Mouse (Mus musculus): ENCODE results near the gene Tnr. TPM values are rescaled to one million over a fixed set of nuclear protein-coding genes. Genes with fewer than 3 reads are reported as not detected.
A peak's percentile ranks its signal among the peaks of the same experiment; 100 is the strongest.

The Tnr gene
- polyA plus RNA-seq, 1 experiment from 2014 or later = 0.09 TPM

- H3K27me3 ChIP-seq (ENCODE audit: control insufficient read depth, insufficient read depth, low read depth, low read length) = no peaks in the 10 kb centered on the region
- ATAC-seq (ENCODE audit: low read depth) = no peak
- H3K9ac ChIP-seq (ENCODE audit: low read length) = no peak overlapping the region
- no peak overlapping the region for H3K27ac ChIP-seq (ENCODE audit: low read length)
- H3K36me3 ChIP-seq (ENCODE audit: control insufficient read depth, insufficient read depth, low read length) = no peaks in the 10 kb centered on the region
- no peaks in the 10 kb centered on the region for H3K4me1 ChIP-seq (replicated peaks; ENCODE audit: control insufficient read depth, insufficient read depth, low read length)
- WGBS = 55% methylated on average over 4 of the region's 4 CpGs
- H3K4me3 ChIP-seq (ENCODE audit: low read length) = no peak overlapping the region
- H3K4me2 ChIP-seq (ENCODE audit: low read depth, low read length) = no peak overlapping the region
- no peaks in the 10 kb centered on the region for H3K9me3 ChIP-seq (ENCODE audit: control insufficient read depth, low read length)
Observed at GRCm38 (mm10) chr1:159833646-159834338, 310.2 kb downstream of the Tnr start.

GRCm38 (mm10) chr1:159835126-159835525, 311.6 kb downstream of the Tnr start:
- Histone ChIP-seq H3K4me2 (ENCODE audit: low read depth, low read length) (no peak overlapping the region), H3K9me3 (ENCODE audit: control insufficient read depth, low read length) (no peaks in the 10 kb centered on the region), H3K9ac (ENCODE audit: low read length) (no peak overlapping the region), H3K27me3 (ENCODE audit: control insufficient read depth, insufficient read depth, low read depth, low read length) (no peaks in the 10 kb centered on the region), H3K4me3 (ENCODE audit: low read length) (no peak overlapping the region), H3K4me1 (replicated peaks; ENCODE audit: control insufficient read depth, insufficient read depth, low read length) (no peaks in the 10 kb centered on the region), H3K36me3 (ENCODE audit: control insufficient read depth, insufficient read depth, low read length) (no peaks in the 10 kb centered on the region), H3K27ac (ENCODE audit: low read length) (no peak overlapping the region)
- WGBS = 15% methylated on average over 4 of the region's 4 CpGs
- no peak for ATAC-seq (ENCODE audit: low read depth)

GRCm38 (mm10) chr1:159840337-159840736, 316.8 kb downstream of the Tnr start:
- Histone ChIP-seq H3K27me3 (ENCODE audit: control insufficient read depth, insufficient read depth, low read depth, low read length) (no peaks in the 10 kb centered on the region), H3K27ac (ENCODE audit: low read length) (no peak overlapping the region), H3K4me1 (replicated peaks; ENCODE audit: control insufficient read depth, insufficient read depth, low read length) (no peaks in the 10 kb centered on the region), H3K9ac (ENCODE audit: low read length) (no peak overlapping the region), H3K4me2 (ENCODE audit: low read depth, low read length) (no peak overlapping the region), H3K4me3 (ENCODE audit: low read length) (no peak overlapping the region), H3K9me3 (ENCODE audit: control insufficient read depth, low read length) (no peaks in the 10 kb centered on the region), H3K36me3 (ENCODE audit: control insufficient read depth, insufficient read depth, low read length) (no peaks in the 10 kb centered on the region)
- WGBS = 47% methylated on average over 2 of the region's 2 CpGs
- no peak for ATAC-seq (ENCODE audit: low read depth)

GRCm38 (mm10) chr1:159842876-159843275, 319.3 kb downstream of the Tnr start:
- H3K4me1 ChIP-seq (replicated peaks; ENCODE audit: control insufficient read depth, insufficient read depth, low read length) = no peaks in the 10 kb centered on the region
- WGBS = 59% methylated on average over 5 of the region's 5 CpGs
- no peak overlapping the region for H3K27ac ChIP-seq (ENCODE audit: low read length)
- no peaks in the 10 kb centered on the region for H3K36me3 ChIP-seq (ENCODE audit: control insufficient read depth, insufficient read depth, low read length)
- ATAC-seq (ENCODE audit: low read depth) = no peak
- H3K27me3 ChIP-seq (ENCODE audit: control insufficient read depth, insufficient read depth, low read depth, low read length) = no peaks in the 10 kb centered on the region
- no peak overlapping the region for H3K9ac ChIP-seq (ENCODE audit: low read length)
- no peaks in the 10 kb centered on the region for H3K9me3 ChIP-seq (ENCODE audit: control insufficient read depth, low read length)
- no peak overlapping the region for H3K4me2 ChIP-seq (ENCODE audit: low read depth, low read length)
- no peak overlapping the region for H3K4me3 ChIP-seq (ENCODE audit: low read length)

- WGBS = 66% methylated on average over 11 of the region's 11 CpGs
- Histone ChIP-seq H3K9me3 (ENCODE audit: control insufficient read depth, low read length) (no peaks in the 10 kb centered on the region), H3K9ac (ENCODE audit: low read length) (no peak overlapping the region), H3K27me3 (ENCODE audit: control insufficient read depth, insufficient read depth, low read depth, low read length) (no peaks in the 10 kb centered on the region), H3K36me3 (ENCODE audit: control insufficient read depth, insufficient read depth, low read length) (no peaks in the 10 kb centered on the region), H3K27ac (ENCODE audit: low read length) (no peak overlapping the region), H3K4me3 (ENCODE audit: low read length) (no peak overlapping the region), H3K4me2 (ENCODE audit: low read depth, low read length) (no peak overlapping the region), H3K4me1 (replicated peaks; ENCODE audit: control insufficient read depth, insufficient read depth, low read length) (no peaks in the 10 kb centered on the region)
- ATAC-seq (ENCODE audit: low read depth) = peak; percentile 83
Observed at GRCm38 (mm10) chr1:159852088-159852487, 328.5 kb downstream of the Tnr start.

- Histone ChIP-seq H3K4me1 (replicated peaks; ENCODE audit: control insufficient read depth, insufficient read depth, low read length) (no peaks in the 10 kb centered on the region), H3K9ac (ENCODE audit: low read length) (no peak overlapping the region), H3K9me3 (ENCODE audit: control insufficient read depth, low read length) (no peaks in the 10 kb centered on the region), H3K36me3 (ENCODE audit: control insufficient read depth, insufficient read depth, low read length) (no peaks in the 10 kb centered on the region), H3K27me3 (ENCODE audit: control insufficient read depth, insufficient read depth, low read depth, low read length) (no peaks in the 10 kb centered on the region), H3K4me3 (ENCODE audit: low read length) (no peak overlapping the region), H3K4me2 (ENCODE audit: low read depth, low read length) (no peak overlapping the region), H3K27ac (ENCODE audit: low read length) (no peak overlapping the region)
- peak; percentile 81 for ATAC-seq (ENCODE audit: low read depth)
- 46% methylated on average over 1 of the region's 1 CpGs for WGBS
Observed at GRCm38 (mm10) chr1:159854261-159854660, 330.7 kb downstream of the Tnr start.

GRCm38 (mm10) chr1:159861782-159862474, 338.4 kb downstream of the Tnr start:
- no peak overlapping the region for H3K4me3 ChIP-seq (ENCODE audit: low read length)
- no peak for ATAC-seq (ENCODE audit: low read depth)
- 72% methylated on average over 3 of the region's 3 CpGs for WGBS
- no peaks in the 10 kb centered on the region for H3K4me1 ChIP-seq (replicated peaks; ENCODE audit: control insufficient read depth, insufficient read depth, low read length)
- no peak overlapping the region for H3K4me2 ChIP-seq (ENCODE audit: low read depth, low read length)
- no peak overlapping the region for H3K27ac ChIP-seq (ENCODE audit: low read length)
- no peak overlapping the region for H3K9ac ChIP-seq (ENCODE audit: low read length)
- no peaks in the 10 kb centered on the region for H3K9me3 ChIP-seq (ENCODE audit: control insufficient read depth, low read length)
- H3K36me3 ChIP-seq (ENCODE audit: control insufficient read depth, insufficient read depth, low read length) = no peaks in the 10 kb centered on the region
- H3K27me3 ChIP-seq (ENCODE audit: control insufficient read depth, insufficient read depth, low read depth, low read length) = no peaks in the 10 kb centered on the region

GRCm38 (mm10) chr1:159865696-159866095, 342.1 kb downstream of the Tnr start:
- H3K9ac ChIP-seq (ENCODE audit: low read length) = no peak overlapping the region
- H3K4me3 ChIP-seq (ENCODE audit: low read length) = no peak overlapping the region
- no peak for ATAC-seq (ENCODE audit: low read depth)
- no peaks in the 10 kb centered on the region for H3K27me3 ChIP-seq (ENCODE audit: control insufficient read depth, insufficient read depth, low read depth, low read length)
- H3K4me2 ChIP-seq (ENCODE audit: low read depth, low read length) = no peak overlapping the region
- H3K9me3 ChIP-seq (ENCODE audit: control insufficient read depth, low read length) = no peaks in the 10 kb centered on the region
- WGBS = 56% methylated on average over 1 of the region's 1 CpGs
- peaks cover 4% of the 10 kb centered on the region; the same call in 1 of the 2 replicates for H3K4me1 ChIP-seq (replicated peaks; ENCODE audit: control insufficient read depth, insufficient read depth, low read length)
- H3K36me3 ChIP-seq (ENCODE audit: control insufficient read depth, insufficient read depth, low read length) = no peaks in the 10 kb centered on the region
- no peak overlapping the region for H3K27ac ChIP-seq (ENCODE audit: low read length)

GRCm38 (mm10) chr1:159869619-159870441, 346.3 kb downstream of the Tnr start:
- Histone ChIP-seq H3K4me1 (replicated peaks; ENCODE audit: control insufficient read depth, insufficient read depth, low read length) (peaks cover 4% of the 10 kb centered on the region; the same call in 1 of the 2 replicates), H3K36me3 (ENCODE audit: control insufficient read depth, insufficient read depth, low read length) (no peaks in the 10 kb centered on the region), H3K4me2 (ENCODE audit: low read depth, low read length) (peak overlapping the region; percentile 23; the same call in 1 of the 2 replicates), H3K27me3 (ENCODE audit: control insufficient read depth, insufficient read depth, low read depth, low read length) (no peaks in the 10 kb centered on the region), H3K4me3 (ENCODE audit: low read length) (no peak overlapping the region), H3K9ac (ENCODE audit: low read length) (no peak overlapping the region), H3K27ac (ENCODE audit: low read length) (peak overlapping the region; percentile 72), H3K9me3 (ENCODE audit: control insufficient read depth, low read length) (no peaks in the 10 kb centered on the region)
- peak; percentile 78 for ATAC-seq (ENCODE audit: low read depth)
- WGBS = 49% methylated on average over 6 of the region's 6 CpGs

All from lung, embryonic 16.5 days (tissue).